Mouse (Mus musculus) erythroid progenitor cell, adult 5-6 weeks (primary cell): ENCODE measurements around the gene Gm5458. TPM values are rescaled to one million over a fixed set of nuclear protein-coding genes. Genes with fewer than 3 reads are reported as not detected.
"Not testable (repeated sequence)": the region's sequence is repeated elsewhere in the genome, so short reads cannot be mapped to it uniquely, and the experiment has no call there.

Experiments
- ATAC-seq: replicated peaks from 2 replicates; pipeline ENCODE4 v1.8.0; 2016; ENCODE audit warnings: moderate number of reproducible peaks, mild to moderate bottlenecking, moderate TSS enrichment, inconsistent platforms; ENCODE audit not compliant: poor library complexity, low FRiP score, severe bottlenecking
- total RNA-seq, 2 experiments: library from RNA; stranded (forward) in 1 of 2; stranded (reverse) in 1 of 2; fragments of 150-400 nt in 1 of 2; fragments of 186-747, 209-891 nt in 1 of 2; gene quantifications; 2 replicates each; pipeline versions ENCODE4 v1.2.3 to v1.2.4; 2015 to 2017; ENCODE audit warnings: low replicate concordance in 2 of 2

The Gm5458 gene
- not detected in 2 replicates for total RNA-seq (2015; ENCODE audit: low replicate concordance)
- not detected in 2 replicates for total RNA-seq (2017; ENCODE audit: low replicate concordance)

DNA sequence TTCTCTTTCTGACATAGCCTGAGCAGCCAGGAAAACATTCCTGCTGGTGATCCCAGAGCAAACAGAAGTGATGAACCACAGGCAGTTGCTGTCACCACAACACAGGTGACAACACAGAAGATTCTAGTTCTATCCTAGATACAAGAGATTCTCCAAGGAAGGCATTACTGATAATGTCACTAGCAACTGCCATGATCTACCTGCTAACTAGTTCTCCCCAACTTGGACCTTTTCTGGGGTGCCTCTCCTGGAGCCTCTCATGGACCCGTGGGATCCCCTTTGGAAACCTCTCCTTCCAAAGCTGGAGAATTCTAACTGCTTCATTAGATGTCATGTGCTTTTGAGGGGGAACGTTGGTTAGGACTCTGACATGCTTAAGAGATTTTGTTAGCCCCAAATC, at the start of gene Gm5458:
Gm5458 (minus strand) TSS at position 101 of the 400 bp plus-strand sequence.
- ATAC-seq = not testable (repeated sequence)

DNA sequence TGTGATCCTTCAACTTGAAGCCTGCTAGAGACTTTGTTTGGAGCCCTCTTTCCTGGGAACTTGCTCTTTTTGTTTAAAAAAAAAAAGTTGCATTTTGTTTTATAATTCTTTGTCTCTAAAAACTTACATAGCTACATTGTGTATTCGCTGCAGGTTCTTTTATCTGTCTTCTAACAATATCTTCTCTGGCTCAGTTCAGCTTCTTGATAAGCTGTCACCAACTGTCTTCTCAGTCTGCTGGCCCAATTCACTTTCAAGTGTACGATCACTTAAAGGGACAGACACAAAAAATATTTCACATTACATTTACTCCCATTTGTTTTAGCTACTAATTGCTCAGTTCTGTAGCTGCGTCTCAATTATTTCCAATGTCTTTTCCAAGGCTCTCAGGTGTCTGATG, 43.9 kb upstream of the Gm5458 start:
- no peak for ATAC-seq

DNA sequence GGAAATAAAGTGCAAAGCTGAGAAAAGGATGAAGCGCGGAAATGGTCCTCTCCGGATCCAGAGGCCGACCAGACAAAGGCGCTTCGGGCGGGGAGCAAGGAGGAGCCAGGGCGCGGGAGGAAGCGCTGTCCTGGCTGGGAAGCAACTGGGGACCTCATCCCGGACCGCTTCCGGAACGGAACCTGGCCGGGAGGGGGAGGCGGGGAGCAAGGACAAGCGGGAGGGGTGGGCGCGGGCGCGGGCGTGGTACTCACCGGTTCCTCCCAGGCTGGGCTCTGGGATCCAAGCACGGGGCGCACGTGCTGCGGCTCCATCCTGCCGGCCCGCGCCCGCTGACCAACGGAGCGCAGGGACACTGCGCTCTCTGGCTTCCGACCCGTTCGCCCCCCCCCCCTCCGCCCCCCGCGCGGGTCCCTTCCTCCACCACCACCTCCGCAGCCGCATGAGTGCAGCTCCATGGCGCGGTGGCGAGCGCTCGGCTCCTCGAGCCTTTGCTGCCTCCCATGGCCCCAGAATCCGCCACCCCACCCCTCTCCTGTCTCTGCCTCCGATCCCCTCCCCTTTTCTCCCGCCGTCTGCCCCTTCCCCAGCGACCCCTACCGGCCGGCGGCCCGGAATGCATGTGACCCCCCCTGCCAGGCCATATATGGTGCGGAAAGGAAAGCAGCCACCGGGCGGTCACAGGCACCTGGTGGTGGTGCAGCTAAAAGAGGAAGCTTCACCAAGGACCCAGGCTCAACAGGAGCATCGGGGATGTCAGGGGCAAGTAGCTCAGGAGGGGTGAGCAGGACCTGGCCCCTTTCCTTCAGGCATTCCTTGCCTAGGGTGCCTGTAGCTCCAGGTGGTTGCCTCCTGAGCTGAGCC, 17.3 kb downstream of the Gm5458 start, which contains the start of gene Gm2237:
Gm2237 (minus strand) TSS at position 332 of the 864 bp plus-strand sequence.
- ATAC-seq = not testable (repeated sequence)

DNA sequence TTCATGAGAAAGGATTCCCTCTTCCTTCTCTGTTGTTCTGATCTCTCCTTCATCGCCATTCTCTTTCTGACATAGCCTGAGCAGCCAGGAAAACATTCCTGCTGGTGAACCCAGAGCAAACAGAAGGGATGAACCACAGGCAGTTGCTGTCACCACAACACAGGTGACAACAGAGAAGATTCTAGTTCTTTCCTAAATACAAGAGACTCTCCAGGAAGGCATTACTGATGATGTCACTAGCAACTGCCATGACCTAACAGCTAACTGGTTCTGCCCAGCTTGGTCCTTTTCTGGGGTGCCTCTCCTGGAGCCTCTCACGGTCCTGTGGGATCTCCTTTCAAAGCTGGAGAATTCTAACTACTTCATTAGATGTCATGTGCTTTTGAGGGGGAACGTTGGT, 52.5 kb downstream of the Gm5458 start, which contains the start of gene Gm2244:
Gm2244 (minus strand) TSS at position 101 of the 400 bp plus-strand sequence.
- not testable (repeated sequence) for ATAC-seq

Other genes with a start within 250 kb of the Gm5458 start
- 4.2 and 16.2 TPM in 2 replicates for gene Gm21738, start 183.7 kb downstream of the Gm5458 start, total RNA-seq (2015; ENCODE audit: low replicate concordance)
- gene Gm21738, start 183.7 kb downstream of the Gm5458 start, total RNA-seq (2017; ENCODE audit: low replicate concordance) = 56.7 and 87.0 TPM in 2 replicates
- gene Gm2244, start 52.6 kb downstream of the Gm5458 start, total RNA-seq (2015; ENCODE audit: low replicate concordance) = not detected in 2 replicates
- gene Gm2244, start 52.6 kb downstream of the Gm5458 start, total RNA-seq (2017; ENCODE audit: low replicate concordance) = not detected in 2 replicates
- 2.5 TPM in 1 of 2 replicates, not detected in the other for gene Gm2237, start 17.4 kb downstream of the Gm5458 start, total RNA-seq (2015; ENCODE audit: low replicate concordance)
- gene Gm2237, start 17.4 kb downstream of the Gm5458 start, total RNA-seq (2017; ENCODE audit: low replicate concordance) = 0.64 TPM in 1 of 2 replicates, not detected in the other
- 0.72 and 1.3 TPM in 2 replicates for gene Nid2, start 148.7 kb upstream of the Gm5458 start, total RNA-seq (2015; ENCODE audit: low replicate concordance)
- gene Nid2, start 148.7 kb upstream of the Gm5458 start, total RNA-seq (2017; ENCODE audit: low replicate concordance) = 0.13 TPM in 1 of 2 replicates, not detected in the other
- 53.2 and 58.7 TPM in 2 replicates for gene Rtraf, start 221.2 kb upstream of the Gm5458 start, total RNA-seq (2015; ENCODE audit: low replicate concordance)
- 33.4 and 54.2 TPM in 2 replicates for gene Rtraf, start 221.2 kb upstream of the Gm5458 start, total RNA-seq (2017; ENCODE audit: low replicate concordance)